Mouse (Mus musculus) retina, postnatal 7 days (tissue): Measurements from ENCODE around the gene Ndufs7.
"Not testable (repeated sequence)": the region's sequence is repeated elsewhere in the genome, so short reads cannot be mapped to it uniquely, and the experiment has no call there.

Experiments used
- DNase-seq: peaks from one replicate; pipeline ENCODE4 v3.0.0-alpha.2; 2012; ENCODE audit warnings: low read depth, low spot score

Gene Ndufs7

DNA sequence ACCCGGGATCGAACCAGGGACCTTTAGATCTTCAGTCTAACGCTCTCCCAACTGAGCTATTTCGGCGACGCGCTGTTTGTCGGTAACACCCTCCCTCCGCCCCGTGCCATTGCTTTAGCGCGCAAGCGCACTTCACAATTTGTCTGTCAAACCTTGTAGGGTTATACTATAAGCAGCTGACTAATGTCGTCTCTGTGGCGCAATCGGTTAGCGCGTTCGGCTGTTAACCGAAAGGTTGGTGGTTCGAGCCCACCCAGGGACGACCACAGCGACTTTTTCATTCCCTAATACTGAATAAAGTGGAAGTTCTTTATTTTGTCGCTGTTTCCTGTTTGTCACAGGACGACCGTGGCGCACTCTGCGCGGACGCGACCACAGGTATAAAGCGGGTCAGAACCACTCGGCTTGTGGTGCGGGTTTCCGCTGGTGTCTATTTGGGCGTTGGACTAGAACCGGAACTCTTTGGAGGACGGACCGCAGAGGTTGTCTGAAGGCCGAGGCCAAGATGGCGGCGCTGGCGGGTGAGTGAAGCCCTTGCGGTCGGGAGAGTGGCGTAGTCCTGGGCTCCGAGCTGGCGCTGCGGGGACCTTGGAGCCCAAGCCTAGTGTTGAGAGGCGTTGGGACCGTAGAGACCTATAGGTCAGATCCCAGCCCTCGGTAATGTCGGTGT is at the start of gene Ndufs7:
Gene Ndufs7, plus strand, starts transcription at position 151 of the 670 bp plus-strand sequence.
- peak; percentile 92 for DNase-seq

DNA sequence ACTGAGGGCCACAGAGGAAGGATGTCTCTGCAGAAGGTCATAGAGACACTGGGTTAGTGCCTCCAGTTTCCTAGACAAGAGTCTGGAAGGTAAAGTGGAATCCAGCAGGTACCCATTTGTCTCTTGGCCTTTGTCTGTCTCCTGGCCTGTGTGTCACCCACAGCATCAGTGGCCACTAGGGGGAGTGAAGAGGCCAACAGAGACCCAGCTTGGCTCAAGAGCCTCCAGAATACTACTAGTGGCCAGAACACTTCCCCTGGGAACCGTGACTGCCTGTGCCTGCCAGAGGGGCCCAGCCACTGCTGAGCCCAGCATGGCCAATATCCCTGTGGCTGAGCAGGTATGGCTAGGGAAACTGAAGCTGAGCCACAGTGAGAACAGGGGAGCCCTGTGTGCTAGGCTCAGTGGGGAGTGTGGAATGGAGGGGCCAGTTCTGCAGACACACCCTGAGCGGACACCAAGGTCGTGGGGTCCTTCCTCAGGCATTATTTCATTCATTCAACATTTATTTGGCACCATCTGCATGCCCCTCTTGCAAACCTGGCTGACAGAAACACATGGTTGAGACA is 49.4 kb upstream of the Ndufs7 start:
- peak; percentile 83 for DNase-seq

DNA sequence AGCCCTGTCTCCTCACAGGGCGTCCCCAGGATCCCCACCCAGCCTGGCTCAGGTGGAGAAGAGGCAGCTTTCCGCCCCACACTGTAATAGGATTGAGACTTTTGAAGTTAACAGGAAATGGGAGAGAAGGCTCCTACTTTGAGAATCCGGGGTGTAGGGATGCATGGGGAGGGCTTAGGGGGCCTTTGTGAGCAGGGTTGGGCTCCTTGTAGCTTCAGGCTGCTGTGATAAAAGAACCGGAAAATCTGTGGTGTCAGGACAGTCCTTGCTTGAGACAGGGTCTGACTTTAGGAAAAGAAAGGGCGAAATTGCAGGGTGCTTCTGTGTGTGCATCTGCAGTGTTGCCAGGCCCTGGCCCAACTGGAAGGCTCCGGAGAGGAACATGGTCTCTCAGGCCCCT is 48.4 kb upstream of the Ndufs7 start:
- DNase-seq: no peak

DNA sequence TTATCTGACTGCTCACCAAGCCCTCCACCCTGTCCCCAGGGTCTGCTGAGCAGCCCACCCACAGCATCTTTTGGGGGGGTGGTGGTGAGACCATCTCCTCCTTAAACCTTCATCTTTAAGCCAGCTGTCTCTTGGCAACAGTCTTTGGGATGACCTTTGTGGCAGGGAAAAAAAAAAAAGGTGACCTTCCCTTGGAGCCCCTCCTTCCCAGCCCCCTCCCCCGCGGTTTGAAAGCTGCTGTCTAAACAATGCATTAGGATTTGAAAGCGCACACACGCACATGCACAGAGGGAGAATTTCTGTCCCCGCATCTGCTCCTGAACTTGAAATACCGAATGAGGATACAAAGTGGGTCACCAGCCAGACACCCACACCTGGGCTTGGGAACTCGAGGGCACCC is 44.9 kb upstream of the Ndufs7 start:
- no peak for DNase-seq

DNA sequence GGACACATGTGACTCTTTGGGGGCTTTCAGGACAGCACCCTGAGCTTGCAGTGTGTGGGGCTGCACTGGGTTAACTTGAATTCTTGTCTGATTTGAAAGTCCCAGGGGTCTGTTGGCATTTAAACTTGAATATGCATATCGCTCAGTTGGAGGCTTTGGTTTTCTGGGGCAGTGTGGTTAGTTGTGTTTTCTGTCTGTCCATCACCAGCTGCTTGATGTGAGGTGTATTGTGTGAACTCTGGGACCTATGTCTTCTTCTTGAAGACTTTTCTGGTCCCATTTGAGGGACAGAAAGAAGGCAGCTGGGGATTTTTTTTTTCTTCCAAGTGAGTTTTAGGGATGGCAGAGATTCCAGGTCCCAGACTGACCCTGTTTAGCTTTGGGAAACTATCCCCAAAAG is 41.7 kb upstream of the Ndufs7 start:
- no peak for DNase-seq

DNA sequence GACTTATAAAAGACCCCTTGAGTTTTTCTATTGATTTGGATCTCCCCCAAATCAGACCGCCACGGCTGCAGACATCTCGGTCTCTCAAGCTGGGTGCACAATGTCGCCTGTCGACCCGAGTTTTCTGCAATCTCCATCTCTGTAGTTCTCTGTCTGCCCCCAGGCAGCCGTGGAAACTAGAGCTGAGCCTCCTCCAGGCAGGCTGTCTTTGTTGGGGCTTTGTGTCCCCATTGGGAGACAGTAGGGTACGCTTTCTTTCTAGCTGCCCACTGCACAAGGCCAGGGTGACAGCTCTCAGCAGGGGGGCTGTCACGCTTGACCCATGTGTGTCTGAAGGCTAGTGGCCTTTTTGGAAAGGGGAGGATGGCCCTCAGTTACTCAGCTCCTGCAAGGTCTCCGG is 41.2 kb upstream of the Ndufs7 start:
- DNase-seq: no peak

DNA sequence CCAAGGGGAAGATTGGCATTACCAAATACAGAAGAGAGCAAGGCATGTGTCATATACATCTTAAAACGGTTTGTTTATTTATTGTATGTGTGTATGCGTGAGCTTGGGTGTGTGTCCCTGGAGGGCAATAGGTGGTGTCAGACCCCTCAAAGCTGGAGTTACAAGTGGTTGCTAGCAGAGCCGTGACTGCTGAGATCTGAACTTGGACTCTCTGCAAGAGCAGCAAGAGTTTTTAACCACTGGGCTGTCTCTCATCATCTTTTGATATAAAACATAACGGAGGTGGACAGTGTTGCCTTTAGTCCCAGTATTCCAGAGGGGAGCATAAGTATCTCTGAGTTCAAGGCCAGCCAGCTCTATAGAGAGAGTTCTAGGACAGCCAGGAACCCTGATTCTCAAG is 40.7 kb upstream of the Ndufs7 start:
- DNase-seq: no peak

DNA sequence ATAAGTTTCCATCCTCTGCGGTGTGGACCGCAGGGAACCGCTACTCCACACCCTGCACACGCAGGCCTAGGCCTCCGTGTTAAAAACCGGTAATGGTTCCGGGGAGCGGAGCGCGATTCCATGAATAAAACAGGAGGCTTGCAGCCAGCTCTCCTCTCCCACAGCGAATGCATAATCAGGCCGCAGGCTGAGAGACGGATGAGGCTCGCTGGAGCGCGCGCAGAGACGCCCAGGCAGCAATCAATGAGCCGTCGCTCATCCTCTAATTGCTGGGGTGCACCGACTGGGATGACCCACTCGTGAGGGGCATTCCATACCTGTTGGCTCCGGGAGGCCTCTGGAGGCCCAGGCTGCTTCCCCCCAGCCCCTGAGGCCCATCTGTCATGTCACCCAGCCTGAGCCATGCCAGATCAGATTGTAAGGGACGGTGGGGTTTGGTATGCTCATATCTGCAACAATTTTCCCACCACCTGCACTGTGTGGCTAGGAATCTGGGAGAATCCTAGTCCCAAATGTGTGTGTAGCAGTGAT is 40.0 kb upstream of the Ndufs7 start:
- no peak for DNase-seq

DNA sequence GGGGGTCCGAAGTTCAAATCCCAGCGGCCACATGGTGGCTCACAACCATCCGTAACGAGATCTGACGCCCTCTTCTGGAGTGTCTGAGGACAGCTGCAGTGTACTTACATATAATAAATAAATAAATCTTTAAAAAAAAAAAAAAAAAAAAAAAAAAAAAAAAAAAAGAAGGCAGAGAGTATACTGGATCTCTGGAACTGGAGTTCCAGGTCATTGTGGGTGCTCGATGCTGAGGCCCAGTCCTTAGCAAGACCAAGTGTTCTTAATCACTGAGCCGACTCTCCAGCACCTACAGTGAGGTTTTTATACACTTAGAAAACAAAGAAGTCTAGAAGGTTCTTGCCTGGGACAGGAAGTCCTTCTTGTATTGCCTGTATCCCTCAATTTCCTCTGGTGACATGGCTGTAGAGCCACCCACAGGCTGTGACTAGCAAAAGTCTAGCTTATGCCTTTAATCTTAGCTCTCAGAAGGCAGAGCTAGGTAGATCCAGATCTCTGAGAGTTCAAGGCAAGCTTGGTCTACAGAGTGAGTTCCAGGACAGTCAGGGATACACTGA is 37.3 kb upstream of the Ndufs7 start:
- DNase-seq: not testable (repeated sequence)

DNA sequence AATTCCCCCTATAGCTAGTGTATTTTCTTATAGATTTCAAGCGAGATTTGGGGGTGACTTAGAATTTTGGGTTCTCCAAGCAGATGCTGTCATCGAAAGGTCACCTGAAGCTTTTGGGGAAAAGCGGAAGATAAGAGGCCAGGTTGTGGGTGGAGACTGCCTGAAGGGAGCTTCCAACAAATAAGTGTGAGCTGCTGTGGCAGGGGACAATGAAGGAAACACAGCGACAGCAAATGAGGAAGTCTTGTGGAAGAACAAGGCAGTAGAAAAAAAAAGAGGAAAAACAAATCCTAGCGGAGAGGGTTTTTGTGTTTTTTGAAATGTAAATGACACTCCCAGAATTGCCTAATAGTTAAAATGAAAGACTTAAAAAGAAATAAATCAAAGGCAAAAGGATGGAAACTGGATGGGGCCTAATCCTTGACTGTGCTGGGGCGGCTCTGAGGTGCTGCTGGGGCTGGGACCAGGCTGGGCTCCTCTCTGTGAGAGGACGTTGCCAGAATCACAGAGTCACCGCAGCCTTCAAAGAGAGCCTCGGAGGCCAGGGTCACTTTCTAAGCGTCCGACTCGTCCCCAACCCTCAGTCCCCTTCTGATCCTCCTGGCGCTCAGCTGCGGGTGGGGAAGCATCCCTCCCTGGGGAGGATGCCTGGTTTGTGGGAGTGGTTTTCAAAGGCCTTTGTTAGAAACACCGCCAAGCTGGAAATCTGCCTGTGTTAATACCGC is 33.7 kb upstream of the Ndufs7 start:
- DNase-seq: no peak

DNA sequence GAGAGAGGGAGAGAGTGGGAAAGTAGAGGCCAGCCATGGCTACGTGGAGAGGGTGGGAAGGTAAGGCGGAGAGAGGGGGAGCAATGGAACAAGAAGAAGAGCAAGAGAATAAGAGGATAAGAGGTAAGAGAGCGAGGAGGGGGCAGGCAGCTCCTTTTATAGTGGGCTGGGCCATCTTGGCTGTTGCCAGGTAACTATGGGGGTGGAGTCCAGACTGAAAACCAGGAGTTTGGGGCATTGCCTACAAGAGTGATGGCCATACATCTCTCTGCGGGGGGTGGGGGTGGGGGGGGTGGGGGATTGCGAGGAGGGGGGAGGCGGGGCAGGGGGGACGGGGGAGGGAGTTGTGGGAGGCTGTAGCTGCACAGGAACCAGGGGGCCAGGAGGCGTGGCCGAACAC is 28.2 kb upstream of the Ndufs7 start:
- no peak for DNase-seq

DNA sequence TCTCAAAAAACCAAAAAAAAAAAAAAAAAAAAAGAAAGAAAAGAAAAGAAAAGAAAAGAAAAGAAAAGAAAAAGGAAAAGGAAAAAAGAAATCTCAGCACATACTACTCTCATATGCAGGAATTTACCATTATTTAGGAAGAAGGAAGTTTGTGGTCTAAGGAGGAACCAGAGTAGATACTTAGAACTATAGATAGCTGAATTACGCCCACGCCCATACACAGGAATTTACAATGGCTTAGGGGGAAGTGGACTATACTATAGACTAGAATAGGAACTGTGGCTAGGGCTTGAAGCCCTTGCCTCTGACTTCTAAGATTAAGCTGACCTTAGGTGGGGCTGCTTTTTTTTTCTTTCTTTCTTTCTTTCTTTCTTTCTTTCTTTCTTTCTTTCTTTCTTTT is 25.8 kb upstream of the Ndufs7 start:
- DNase-seq: not testable (repeated sequence)

DNA sequence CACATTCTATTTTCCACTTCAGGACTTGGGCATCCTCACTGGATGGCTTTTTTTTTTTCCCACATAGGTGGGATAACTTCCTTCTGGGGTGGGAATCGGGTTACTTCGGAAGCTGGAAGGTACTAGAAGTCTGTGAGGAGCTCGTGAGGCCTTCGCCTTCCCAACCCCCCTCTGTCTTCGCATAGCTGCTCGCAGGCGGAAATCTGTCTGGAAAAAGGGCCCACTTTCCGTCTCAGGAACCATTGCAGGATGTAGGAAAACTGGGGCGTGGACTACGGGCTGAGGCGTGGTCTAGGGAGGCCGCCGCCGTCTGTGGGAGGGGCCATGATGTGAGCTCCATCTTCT is 22.9 kb upstream of the Ndufs7 start:
- DNase-seq: no peak

DNA sequence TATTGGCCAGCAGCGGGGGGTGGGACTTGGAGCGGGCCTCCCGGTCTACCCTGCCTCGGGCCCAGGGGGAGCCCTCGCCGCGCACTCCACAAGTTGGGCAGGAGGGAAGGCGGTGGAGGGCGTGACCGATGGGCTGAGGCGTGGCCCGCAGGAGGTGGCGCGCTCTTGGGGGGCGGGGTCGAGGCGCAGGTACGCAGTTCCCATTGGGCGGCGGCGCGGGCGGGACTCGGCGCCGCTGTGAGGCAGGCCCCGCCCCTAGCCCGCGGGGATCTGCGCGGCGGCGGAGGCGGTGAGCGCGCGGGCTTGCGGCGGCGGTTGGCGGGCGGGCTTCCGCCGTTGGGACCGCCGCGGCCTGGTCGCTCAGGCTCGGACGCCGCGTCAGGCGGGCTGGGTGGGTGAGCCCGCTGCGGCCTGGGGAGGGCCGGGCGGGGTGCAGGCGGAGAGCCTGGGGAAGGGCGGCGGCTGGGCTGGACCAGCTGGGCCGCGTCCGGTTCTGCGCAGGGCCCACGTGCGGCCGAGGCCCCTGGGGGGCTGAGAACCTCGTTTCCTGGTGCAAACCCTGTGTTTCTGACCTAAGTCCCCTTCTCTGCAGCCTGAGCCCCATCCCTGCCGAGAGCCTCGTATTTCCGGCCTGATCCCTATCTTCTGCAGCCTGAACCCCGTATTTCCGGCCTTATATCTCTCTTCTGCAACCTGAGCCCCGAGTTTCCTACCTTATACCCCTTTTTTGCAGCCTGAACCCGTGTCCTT is 22.3 kb upstream of the Ndufs7 start, which contains the start of gene Mum1:
Gene Mum1, plus strand, starts transcription at position 19 of the 750 bp plus-strand sequence.
- DNase-seq: peak; percentile 96

DNA sequence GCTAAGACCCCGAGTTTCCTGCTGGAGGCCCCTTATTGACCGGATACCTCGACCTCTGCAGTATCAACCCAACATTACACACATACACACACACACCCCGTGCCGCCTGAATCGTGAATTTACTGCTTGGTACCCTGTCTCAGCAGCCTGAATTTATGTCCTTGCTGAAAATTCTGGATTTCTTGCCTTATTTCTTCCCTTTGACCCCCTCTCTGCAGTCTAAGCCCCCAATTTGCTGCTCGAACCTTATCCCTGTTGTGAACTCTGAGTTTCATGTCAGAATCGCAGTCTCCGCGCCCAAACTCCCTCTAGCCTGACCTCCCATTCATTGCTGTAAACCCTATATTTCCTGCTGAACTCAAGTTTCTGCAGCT is 21.8 kb upstream of the Ndufs7 start:
- DNase-seq: no peak

DNA sequence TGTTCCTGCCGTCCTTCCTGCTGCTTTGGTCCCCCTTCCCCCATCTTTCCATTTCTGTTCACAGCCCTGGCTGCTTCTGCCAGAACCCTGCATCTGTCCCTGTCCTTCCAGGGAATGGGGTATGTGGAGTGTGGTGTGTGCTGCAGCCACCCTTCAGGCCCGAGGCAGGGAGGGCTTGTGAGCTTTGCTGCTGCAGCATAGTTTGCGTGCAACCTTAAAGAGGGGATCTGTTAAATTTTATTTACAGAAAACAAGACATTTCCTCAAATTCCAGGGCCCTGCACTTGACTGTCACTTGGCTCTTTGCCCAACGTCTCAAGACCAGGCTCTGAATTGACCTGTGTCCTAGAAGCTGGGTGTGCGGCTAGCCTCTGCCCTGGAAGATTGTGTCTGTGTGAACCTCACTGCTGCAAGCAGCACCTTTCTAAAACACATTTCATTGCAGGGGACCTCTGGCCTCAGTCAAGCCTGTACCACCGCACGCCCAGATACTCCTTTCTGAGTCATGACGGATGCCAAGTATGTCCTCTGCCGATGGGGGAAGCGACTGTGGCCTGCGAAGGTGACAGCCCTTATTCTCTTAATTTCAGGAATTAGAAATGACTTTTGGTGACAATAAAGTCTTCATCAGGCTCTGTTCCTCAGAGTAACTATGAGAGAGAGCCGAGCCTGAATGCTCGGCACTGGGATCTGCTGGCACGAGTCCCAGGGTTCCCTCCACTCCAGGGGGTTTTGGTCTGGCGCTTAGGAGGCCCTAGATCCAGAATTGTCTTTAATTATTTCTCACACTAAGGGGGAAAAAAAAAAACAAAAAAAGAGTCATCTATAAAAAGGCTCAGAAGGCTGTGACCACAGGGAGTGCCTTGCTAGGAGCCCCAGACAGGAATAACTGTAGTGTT is 20.8 kb upstream of the Ndufs7 start:
- no peak for DNase-seq

DNA sequence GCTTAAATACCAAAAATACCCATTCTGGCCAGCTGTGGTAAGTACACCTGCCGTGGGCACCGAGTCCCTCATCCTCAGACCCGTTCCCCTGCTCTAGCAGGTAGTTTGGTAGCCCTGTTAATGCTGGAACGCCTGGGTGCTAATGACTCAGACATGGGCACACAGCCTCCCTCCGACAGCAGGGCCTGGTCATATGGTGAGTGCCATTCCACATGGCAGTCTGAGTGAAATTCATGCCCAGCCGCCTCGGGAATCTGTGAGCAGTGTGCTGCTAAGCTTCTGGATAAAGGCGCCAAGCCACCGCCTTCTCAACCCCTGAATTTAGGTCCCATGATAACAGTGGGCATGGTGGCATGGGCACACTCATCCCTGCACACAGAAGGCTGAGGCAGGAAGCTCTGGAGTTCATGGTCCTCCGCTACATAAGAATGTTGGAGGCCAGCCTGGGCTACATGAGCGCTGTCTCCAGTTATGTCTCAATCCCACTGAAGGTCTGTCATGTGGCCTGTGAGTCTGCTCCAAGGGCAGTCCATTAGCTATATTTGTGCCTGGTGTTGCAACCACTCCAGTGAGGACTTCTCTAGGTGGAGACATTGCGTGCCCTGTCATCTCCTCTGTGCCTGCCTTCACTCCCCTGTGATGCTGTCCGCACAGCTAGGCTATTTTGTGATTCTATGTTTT is 12.6 kb upstream of the Ndufs7 start:
- DNase-seq: no peak

DNA sequence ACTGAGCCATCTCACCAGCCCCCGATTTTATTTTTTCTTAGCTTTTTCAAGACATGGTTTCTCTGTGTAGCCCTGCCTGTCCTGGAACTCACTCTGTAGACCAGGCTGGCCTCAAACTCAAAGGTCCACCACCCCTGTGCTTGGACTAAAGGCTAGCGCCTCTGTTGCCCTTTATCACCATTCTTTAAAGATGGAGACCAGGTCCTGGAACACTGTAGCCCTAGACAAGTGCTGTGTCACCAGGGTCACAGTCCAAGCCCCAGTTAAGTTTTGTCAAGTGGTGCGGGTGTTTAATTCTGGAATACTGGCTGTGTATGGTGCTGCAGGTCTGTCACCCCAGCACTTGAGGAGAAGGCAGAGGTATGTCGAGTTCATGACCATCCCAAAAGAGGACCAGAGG is 11.9 kb upstream of the Ndufs7 start:
- no peak for DNase-seq

DNA sequence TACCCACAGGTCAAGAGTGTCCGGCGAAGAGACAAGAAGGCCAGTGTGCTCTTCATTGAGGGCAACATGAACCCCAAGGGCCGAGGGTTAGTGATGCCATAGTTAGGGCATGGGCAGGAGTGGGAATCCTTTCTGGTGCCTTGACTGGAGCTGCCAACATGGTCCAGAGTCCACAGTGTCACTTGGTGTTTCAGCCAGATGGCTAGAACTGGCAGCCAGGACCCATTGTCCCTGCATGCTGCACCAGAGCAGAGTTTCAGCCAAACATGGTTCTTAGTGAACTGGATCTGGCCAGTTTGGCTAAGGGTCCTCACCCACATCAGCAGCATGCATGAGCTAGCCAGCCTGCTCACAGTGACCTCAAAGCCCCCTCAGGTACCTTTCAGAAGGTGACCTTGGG is 10.6 kb upstream of the Ndufs7 start:
- DNase-seq: no peak

DNA sequence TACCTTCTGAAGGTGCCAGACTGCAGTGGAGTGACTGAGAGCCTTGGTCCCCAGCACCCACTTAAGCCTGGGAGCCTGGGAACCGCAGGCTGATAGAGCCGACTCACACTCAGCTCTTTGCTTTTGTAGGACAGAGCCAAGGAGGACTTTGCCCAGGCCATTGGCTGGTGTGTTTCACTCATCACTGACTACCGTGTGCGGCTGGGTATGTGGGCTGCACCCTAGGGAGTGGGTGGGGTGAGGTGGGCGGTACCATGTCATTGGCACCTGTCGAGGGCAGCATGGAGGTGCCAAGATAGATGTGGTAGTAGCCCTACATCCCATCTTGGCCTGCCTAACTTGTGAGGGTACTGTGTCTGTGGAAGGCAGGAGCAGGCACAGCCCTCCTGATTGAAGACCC is 9.1 kb upstream of the Ndufs7 start:
- no peak for DNase-seq
